Mouse (Mus musculus) left cerebral cortex, postnatal 10 days (tissue): ENCODE measurements around the gene B3gnt8. TPM values are rescaled to one million over a fixed set of nuclear protein-coding genes. Genes with fewer than 3 reads are reported as not detected.

ENCODE experiments used
- DNase-seq, 2 experiments: peaks; one replicate each; pipeline ENCODE4 v3.0.0; 2021 to 2022; ENCODE audit warnings: low spot score in 2 of 2, mixed read lengths in 1 of 2; ENCODE audit errors: extremely low spot score in 1 of 2
- intact Hi-C: fragments of 180-260 bp; cut with DNase I; formaldehyde crosslinking; loops from one replicate; pipeline ENCODE4 v1.15.1; 2025
- total RNA-seq, 2 experiments: library from RNA; stranded (reverse); gene quantifications; 2 replicates each; pipeline ENCODE4 v1.2.3; 2021

Gene B3gnt8
- total RNA-seq, 2 experiments from 2014 or later, result 0.69 to 1.5 TPM

- intact Hi-C loops, result no loop called here
- no peak for DNase-seq
Observed at GRCm38 (mm10) chr7:25649839-25650238, 23.4 kb downstream of the B3gnt8 start.

DNA sequence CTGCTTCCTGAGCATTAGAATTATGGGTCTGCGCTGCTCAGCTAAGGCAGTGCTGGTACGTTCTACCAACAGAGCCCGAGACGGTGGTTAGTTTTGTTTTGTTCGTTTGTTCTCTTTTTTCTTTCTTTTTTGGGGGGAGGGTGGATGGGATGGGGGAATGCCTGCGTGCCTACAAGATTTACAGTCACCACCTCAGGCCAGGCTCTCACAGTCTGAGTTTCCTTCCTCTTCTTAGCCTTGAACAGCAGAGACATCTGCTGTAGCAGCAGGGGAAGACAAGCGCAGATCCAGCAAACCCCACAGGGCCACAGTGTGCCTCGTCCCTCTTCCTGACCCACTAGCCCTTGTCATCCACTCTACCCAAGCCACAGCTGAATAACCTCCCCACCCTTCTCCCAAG lies 24.8 kb downstream of the B3gnt8 start:
- intact Hi-C loops, result no loop called here
- no peak for DNase-seq

GRCm38 (mm10) chr7:25652244-25652759 lies 25.8 kb downstream of the B3gnt8 start:
- intact Hi-C loops, result no loop called here
- no peak for DNase-seq

GRCm38 (mm10) chr7:25655601-25656428 lies 29.4 kb downstream of the B3gnt8 start:
- no peak for DNase-seq
- intact Hi-C loops, result no loop called here

- DNase-seq, result no peak
- intact Hi-C loops, result no loop called here
Observed at GRCm38 (mm10) chr7:25657785-25658184, 31.3 kb downstream of the B3gnt8 start.

DNA sequence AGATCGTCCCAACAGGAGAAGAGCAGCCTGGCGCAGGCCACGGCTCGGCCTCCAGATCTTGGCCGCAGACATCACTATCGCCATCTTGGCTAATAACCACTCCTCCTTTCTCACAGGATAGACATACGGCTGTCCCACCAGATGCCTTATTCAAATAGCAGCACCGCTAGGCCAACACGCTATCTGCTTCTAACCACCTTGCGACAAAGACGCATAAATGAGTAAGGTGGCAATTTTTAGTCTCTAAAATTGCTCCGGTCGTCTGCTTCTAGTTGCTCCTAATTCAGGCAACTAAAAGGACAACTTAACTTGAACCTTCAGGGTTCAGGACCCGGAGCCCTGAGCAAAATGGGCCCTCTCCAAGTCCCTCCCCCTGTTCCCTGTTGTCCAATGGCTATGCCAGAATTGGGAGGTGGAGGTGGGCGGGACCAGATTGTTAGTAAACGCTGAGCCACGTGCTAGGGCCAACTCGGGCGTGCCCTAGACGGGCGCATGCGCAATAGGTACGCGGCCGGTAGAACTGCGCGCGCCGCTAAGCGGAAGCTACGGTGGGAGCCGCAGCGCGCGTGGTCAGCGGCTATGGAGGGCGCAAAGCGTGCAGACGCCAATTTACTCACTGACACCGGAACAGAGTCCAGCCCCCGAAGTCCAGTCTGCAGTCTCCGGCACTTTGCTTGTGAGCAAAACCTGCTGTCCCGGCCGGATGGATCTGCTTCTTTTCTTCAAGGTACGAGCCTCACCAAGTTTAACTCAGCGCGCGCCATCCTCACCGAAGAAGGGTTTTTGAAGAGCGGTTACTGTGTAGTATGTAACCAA lies 32.4 kb downstream of the B3gnt8 start, which contains the start of the genes Bckdha and Exosc5:
Gene Bckdha, minus strand, starts transcription at position 325 of the 816 bp plus-strand sequence.
Gene Exosc5, plus strand, starts transcription at position 508 of the 816 bp plus-strand sequence.
- DNase-seq, result peak; percentile 100
- intact Hi-C loops, result no loop called here

DNA sequence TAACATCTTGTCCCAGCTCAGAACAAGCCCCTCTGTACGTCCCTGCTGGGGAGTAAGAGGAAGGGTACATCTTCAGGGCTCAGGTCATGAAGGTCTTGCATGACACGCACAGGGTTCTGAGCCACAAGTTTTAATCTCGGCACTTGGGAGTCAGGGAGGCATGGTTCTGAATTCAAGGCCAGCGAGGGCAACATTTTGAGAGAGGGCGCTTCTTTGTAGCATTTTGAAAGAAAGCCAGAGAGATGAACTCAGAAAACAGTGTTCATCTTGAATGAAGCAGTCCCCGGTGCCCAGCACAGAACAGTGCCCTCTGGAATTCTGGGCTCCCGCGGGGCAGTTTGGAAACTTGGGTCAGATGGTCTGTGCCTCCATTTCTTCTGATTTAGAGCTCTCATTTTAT lies 39.9 kb downstream of the B3gnt8 start:
- no peak for DNase-seq
- intact Hi-C loops, result no loop called here

DNA sequence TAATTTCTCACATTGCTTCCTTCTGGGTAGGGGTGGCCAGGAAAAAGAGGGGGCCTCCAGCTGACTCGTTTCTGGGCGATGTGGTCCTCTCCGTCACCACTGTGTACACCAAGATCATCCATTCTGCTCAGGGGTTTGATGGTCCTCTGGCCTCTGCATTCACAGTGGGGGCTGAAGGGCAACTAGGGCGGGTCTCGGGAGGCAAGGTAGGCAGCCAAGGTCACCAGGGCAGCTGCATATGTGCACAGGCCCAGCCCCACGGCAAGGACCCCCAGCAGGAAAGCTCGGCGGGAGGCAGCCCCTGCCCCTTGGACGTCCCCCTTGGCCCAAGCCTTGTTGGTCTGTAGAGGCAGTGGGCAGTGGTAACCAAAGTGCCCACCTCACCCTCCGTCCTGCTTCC lies 42.7 kb downstream of the B3gnt8 start:
- DNase-seq, result no peak
- intact Hi-C loops, result no loop called here

- no peak for DNase-seq
- intact Hi-C loops, result no loop called here
Observed at GRCm38 (mm10) chr7:25669631-25670030, 43.2 kb downstream of the B3gnt8 start.

DNA sequence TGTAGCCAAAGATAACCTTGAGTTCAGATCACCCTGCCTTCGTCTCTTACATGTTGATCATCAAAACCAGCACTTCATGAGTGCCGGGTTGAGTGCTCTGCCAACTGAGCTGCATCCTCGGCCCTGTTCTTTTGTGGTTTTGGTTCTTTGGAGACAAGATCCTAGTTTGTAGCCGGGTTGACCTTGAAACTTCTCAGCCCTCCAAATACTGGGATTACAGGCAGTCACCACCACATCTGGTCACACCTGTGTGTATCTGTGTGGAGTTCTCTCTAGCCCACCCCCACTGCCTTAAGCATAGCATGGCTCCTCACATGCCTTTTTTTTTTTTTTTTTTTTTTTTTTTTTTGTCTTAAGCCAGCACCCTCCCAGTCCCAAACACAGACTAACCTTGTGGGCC lies 43.6 kb downstream of the B3gnt8 start:
- no peak for DNase-seq
- intact Hi-C loops, result no loop called here

- DNase-seq, result no peak
- intact Hi-C loops, result no loop called here
Observed at GRCm38 (mm10) chr7:25671686-25672085, 45.2 kb downstream of the B3gnt8 start.

DNA sequence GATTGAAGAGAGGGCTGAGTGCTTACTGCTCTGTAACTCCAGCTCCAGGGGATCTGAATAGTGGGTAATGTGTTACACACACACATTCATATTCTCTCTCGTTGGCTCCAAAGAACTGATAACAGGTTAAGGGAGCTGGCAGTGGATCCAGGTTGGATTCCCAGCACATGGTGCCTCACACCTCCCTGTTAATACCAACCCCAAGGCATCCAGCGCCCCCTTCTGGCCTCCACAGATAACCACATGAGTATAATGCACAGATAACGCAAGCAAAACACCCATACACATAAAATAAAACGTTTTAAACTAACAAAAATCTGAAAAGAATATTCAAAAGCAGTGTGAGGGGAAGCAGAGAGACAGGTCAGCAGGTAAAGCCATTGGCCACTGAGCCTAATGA lies 46.0 kb downstream of the B3gnt8 start:
- intact Hi-C loops, result no loop called here
- DNase-seq, result no peak

GRCm38 (mm10) chr7:25674297-25674696 lies 47.8 kb downstream of the B3gnt8 start:
- intact Hi-C loops, result no loop called here
- no peak for DNase-seq

DNA sequence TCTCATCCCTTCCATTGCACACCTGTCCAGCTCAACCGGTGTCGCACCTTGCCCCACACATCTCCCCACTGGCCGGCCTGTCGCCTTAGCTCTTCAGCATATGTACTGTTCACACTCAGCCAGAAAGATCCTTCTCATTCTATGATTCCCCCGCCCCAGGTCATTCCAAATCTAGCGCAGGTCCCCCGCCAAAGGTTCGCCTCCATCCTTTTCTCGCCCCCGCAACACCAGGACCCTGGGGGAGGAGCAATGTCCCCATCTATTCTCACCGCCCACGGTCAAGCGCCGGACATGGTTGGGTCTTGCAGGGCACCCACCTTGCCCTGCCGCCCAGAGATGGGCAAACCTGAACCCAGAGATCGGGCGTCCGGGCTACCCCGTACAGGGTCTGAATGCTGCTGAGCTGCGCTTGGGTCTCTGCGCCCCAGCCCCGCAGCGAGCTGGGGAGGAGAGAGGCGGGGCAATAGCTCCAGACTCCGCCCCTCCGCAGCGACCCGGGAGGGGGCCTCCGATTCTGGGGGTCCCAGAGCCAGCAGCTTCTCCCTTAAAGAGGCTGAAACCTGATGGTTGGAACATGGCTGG lies 48.4 kb downstream of the B3gnt8 start, which contains the start of gene Tmem91:
Gene Tmem91, minus strand, starts transcription at position 448 of the 582 bp plus-strand sequence.
- DNase-seq, result peak in 1 of 2 experiments; percentile 49
- intact Hi-C loops, result no loop called here

- no peak for DNase-seq
- intact Hi-C loops, result no loop called here
Observed at GRCm38 (mm10) chr7:25675405-25675804, 49.0 kb downstream of the B3gnt8 start.

- intact Hi-C loops, result no loop called here
- peak; percentile 93 for DNase-seq
Observed at GRCm38 (mm10) chr7:25676085-25676781, 49.8 kb downstream of the B3gnt8 start.

DNA sequence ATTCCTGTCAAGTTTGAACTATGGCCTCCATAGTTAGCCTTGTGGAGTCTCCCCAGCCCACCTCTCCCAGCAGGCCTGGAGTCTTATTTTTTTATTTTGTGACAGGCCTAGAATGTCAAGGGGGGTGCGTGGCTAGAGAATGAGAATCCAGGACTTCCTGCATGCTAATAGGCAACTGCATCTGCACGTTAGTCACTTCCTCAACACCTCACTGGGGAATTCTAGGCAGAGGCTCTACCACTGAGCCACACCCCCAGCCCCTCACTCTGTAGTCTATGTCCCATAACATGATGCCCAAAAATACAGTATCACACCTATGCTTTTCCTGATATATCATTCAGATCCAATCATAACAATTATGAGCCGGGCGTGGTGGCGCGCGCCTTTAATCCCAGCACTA lies 50.6 kb downstream of the B3gnt8 start:
- intact Hi-C loops, result no loop called here

DNA sequence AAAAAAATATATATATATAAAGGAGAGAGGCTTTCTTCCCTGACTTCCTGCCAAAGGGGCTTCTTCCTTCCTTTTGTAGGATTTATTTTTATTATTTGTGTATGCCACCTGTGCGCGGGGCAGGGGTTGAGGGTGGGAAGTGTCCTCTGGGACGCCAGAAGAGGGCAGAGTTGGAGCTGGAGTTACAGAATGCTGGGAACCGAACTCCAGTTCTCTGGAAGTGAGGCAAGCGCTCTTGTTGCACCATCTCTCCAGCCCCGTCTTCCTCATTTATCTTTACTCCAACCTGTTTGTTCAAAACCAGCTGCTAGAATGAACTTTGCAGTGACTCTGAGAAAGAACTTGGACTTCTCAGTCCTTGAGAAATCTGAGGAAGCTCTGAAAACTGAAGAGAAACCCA lies 53.5 kb downstream of the B3gnt8 start:
- intact Hi-C loops, result no loop called here
- no peak for DNase-seq

More for the DNA sequence above, 50.6 kb downstream of the B3gnt8 start:
- DNase-seq, result no peak
